Mouse (Mus musculus) kidney, adult 2 months (tissue): Measurements from ENCODE around the gene Etl4.

Experiments used
- CTCF ChIP-seq: fragments of 200-500 bp; conservative IDR thresholded peaks from 2 replicates; pipeline ENCODE4 v1.5.1; 2011; ENCODE audit warnings: low read depth, mild to moderate bottlenecking, control low read depth, low read length, moderate library complexity, mixed read lengths; ENCODE audit not compliant: insufficient read depth, insufficient read length
- POLR2A ChIP-seq: fragments of 200-500 bp; IDR thresholded peaks from one replicate; pipeline ENCODE4 v1.6.1; 2011; ENCODE audit warnings: low read depth, low read length, control low read depth

DNA sequence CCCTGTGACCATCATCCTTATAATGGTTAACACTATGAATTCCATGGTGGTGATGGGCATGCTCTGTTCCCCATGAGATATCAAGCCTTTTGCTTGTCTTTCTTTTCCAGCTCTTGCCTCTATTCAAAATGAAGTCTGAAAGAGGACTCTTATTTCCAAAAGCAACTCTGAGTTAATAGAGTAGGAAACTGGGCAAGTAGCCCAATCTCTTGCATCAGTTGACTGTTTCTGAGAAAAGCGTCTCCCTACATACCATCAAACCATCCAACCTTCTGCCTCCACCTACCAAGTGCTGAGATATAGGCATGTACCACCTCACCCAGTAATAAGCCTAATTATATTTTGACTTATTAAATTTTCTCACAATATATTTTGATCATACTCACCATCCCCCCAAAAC lies 658.9 kb downstream of the Etl4 start:
- no peak for TF ChIP-seq POLR2A
- TF ChIP-seq CTCF = no peak
